Mouse (Mus musculus) heart, adult 2 months (tissue): Measurements from ENCODE around the gene Aars2. TPM values are rescaled to one million over a fixed set of nuclear protein-coding genes. Genes with fewer than 3 reads are reported as not detected.

ENCODE experiments used
- DNase-seq, 2 experiments: peaks; one replicate each; pipeline ENCODE4 v3.0.0; 2021
- H3K27ac ChIP-seq: fragments of 200-600 bp; 2 replicates; pipeline ENCODE4 v1.8.1; 2022
- H3K27me3 ChIP-seq: fragments of 200-500 bp; 2 replicates; pipeline ENCODE4 v1.6.1; 2012; ENCODE audit warnings: mild to moderate bottlenecking, low read length, inconsistent platforms, mixed read lengths; ENCODE audit not compliant: control insufficient read depth, insufficient read depth
- H3K36me3 ChIP-seq: fragments of 200-500 bp; 2 replicates; pipeline ENCODE4 v1.6.1; 2012; ENCODE audit warnings: low read length, inconsistent platforms; ENCODE audit not compliant: control insufficient read depth, insufficient read depth
- H3K4me1 ChIP-seq: fragments of 200-500 bp; 2 replicates; pipeline ENCODE4 v1.6.1; 2011; ENCODE audit warnings: low read length; ENCODE audit not compliant: control insufficient read depth, insufficient read depth
- H3K4me3 ChIP-seq: fragments of 200-600 bp; 2 replicates; pipeline ENCODE4 v1.8.1; 2022
- H3K79me2 ChIP-seq: fragments of 200-500 bp; replicated peaks from 2 replicates; pipeline ENCODE4 v1.6.1; 2012; ENCODE audit warnings: mild to moderate bottlenecking, inconsistent platforms, low read length, moderate library complexity, mixed read lengths; ENCODE audit not compliant: control insufficient read depth, insufficient read depth
- H3K9ac ChIP-seq: fragments of 200-500 bp; 2 replicates; pipeline ENCODE4 v1.6.1; 2012; ENCODE audit warnings: low read depth, mild to moderate bottlenecking, control low read depth, inconsistent platforms, low read length, mixed read lengths
- CTCF ChIP-seq: fragments of 200-600 bp; IDR thresholded peaks from 2 replicates; pipeline ENCODE4 v1.8.1; 2022; ENCODE audit warnings: antibody characterized with exemption, mild to moderate bottlenecking, moderate library complexity
- EP300 ChIP-seq: fragments of 200-500 bp; IDR thresholded peaks from 2 replicates; pipeline ENCODE4 v1.6.1; 2011; ENCODE audit warnings: low read depth, low read length, control low read depth; ENCODE audit not compliant: insufficient read depth
- POLR2A ChIP-seq: fragments of 200-500 bp; IDR thresholded peaks from 2 replicates; pipeline ENCODE4 v1.6.1; 2011; ENCODE audit warnings: mild to moderate bottlenecking, low read depth, low read length, control low read depth; ENCODE audit not compliant: insufficient read depth
- WGBS: fragments of 180-500 bp; shearing (Covaris S2); methylation state at CpG from one replicate; pipeline ENCODE4 v1.1.7; 2018; 5-methylcytosine and 5-hydroxymethylcytosine counted together
- intact Hi-C: fragments of 180-260 bp; cut with DNase I; formaldehyde crosslinking; loops from one replicate; pipeline ENCODE4 v1.15.1; 2025
- polyA plus RNA-seq: library from polyadenylated mRNA; depleted of rRNA; stranded (reverse); fragments of >200 nt; gene quantifications from 2 replicates; pipeline ENCODE4 v1.2.3, GENCODE M21; 2012
- total RNA-seq, 2 experiments: library from RNA; stranded (reverse); gene quantifications; 2 replicates each; pipeline ENCODE4 v1.2.3; 2021

Aars2 gene
- total and polyA plus RNA-seq, 3 experiments = 17.2 to 18.4 (median 17.6) TPM

- H3K4me3 ChIP-seq = no peak overlapping the region
- peak; percentile 96 for TF ChIP-seq CTCF
- no peak for TF ChIP-seq EP300
- 45% methylated on average over 8 of the region's 8 CpGs for WGBS
- no peak overlapping the region for H3K27ac ChIP-seq
- no peaks in the 10 kb centered on the region for H3K27me3 ChIP-seq
- no peaks in the 10 kb centered on the region for H3K79me2 ChIP-seq
- peak; percentile 62 to 84 for DNase-seq
- H3K9ac ChIP-seq = no peak overlapping the region
- H3K36me3 ChIP-seq = no peaks in the 10 kb centered on the region
- H3K4me1 ChIP-seq = no peaks in the 10 kb centered on the region
- intact Hi-C loops = loop anchor here (1.0 to 2.0 kb wide), 2 partner anchors 36 to 126 kb away; no protein-coding TSS in a partner anchor
These were observed 9.8 kb downstream of the Aars2 start for GRCm38 (mm10) chr17:45516488-45516887.

DNA sequence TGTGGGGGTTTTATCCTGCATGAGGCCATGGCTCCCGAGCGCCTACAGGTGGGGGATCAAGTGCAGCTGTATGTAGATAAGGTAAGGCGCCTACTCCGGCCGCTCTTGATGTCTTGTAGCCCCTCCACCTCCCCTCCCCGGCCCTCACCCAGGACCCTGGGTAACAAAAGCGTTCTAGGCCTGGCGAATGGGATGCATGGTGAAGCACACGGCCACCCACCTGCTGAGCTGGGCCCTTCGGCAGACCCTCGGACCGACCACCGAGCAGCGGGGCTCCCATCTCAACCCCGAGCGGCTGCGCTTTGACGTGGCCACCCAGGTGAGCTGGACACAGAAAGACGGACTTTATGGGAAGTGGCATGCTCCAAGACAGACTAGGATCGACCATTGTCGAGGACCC lies 10.5 kb downstream of the Aars2 start:
- Histone ChIP-seq H3K9ac (no peak overlapping the region), H3K36me3 (no peaks in the 10 kb centered on the region), H3K27me3 (no peaks in the 10 kb centered on the region), H3K27ac (no peak overlapping the region), H3K4me3 (no peak overlapping the region), H3K4me1 (no peaks in the 10 kb centered on the region), H3K79me2 (no peaks in the 10 kb centered on the region)
- intact Hi-C loops = loop anchor here (2.0 kb wide), 1 partner anchor 126 kb away; no protein-coding TSS in a partner anchor
- 93% methylated on average over 21 of the region's 21 CpGs for WGBS
- no peak for TF ChIP-seq POLR2A
- no peak for TF ChIP-seq CTCF
- no peak for DNase-seq

- Histone ChIP-seq H3K79me2 (no peaks in the 10 kb centered on the region), H3K9ac (no peak overlapping the region), H3K4me3 (no peak overlapping the region), H3K27ac (no peak overlapping the region), H3K4me1 (no peaks in the 10 kb centered on the region), H3K36me3 (no peaks in the 10 kb centered on the region), H3K27me3 (no peaks in the 10 kb centered on the region)
- TF ChIP-seq EP300 = no peak
- no peak for TF ChIP-seq POLR2A
- no peak for TF ChIP-seq CTCF
- no peak for DNase-seq
- 90% methylated on average over 28 of the region's 28 CpGs for WGBS
- intact Hi-C loops = loop anchor here (2.0 kb wide), 1 partner anchor 125 kb away; no protein-coding TSS in a partner anchor
These were observed 11.0 kb downstream of the Aars2 start for GRCm38 (mm10) chr17:45517549-45518215.

DNA sequence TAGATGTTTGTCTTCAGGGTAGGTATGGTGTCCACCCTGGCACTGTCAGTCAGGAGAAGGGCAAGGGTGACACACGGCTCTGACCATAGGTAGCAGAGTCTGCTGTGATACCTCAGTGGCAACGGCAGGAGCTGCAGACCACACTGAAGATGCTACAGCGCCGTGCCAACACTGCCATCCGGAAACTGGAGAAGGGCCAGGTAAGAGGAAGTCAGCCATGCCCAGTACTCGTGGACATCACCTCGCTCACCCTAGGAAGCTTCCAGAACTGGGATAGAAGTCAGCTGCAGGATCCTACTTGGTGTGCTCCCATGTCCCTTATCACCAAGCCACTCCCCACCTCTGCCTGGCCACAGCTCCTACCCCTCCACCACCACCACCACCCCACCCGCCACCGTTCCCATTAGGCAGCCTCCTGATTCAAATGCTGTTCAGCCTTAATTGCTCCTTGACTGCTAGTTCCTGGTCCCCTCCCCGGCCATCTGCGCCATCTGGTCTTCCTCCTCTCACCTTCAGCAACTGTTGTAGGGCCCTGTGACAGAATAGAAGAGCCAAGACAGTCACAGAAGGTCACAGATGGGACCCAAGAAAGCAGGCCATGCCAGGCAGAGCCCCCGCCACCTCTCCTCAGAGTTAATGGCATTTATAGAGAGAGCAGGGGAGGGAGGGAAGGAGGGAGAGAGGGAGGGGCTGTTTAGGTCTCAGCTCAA lies 12.3 kb downstream of the Aars2 start:
- no peak overlapping the region for H3K9ac ChIP-seq
- no peaks in the 10 kb centered on the region for H3K27me3 ChIP-seq
- WGBS = 90% methylated on average over 12 of the region's 12 CpGs
- intact Hi-C loops = no loop called here
- no peak overlapping the region for H3K27ac ChIP-seq
- H3K4me1 ChIP-seq = no peaks in the 10 kb centered on the region
- no peaks in the 10 kb centered on the region for H3K79me2 ChIP-seq
- H3K4me3 ChIP-seq = no peak overlapping the region
- TF ChIP-seq POLR2A (no peak), EP300 (no peak), CTCF (no peak)
- no peak for DNase-seq
- H3K36me3 ChIP-seq = no peaks in the 10 kb centered on the region

DNA sequence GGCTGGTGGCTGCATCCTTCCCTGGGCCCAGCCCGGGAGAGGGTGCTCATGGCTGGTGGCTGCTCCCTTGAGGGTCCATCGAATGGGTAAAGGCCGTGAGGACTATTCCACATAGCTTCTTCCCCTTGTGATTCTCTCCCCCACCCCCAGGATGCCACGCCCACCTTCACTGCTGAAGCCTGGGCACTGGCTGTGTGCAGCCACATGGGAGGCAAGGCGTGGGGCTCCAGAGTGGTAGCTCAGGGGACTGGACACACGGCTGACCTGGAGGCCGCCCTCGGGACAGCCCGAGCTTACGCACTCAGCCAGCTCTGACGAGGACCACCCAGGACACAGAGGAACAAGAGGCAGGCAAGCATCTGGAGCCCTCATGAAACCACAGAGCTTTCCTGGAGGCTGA lies 13.5 kb downstream of the Aars2 start:
- Histone ChIP-seq H3K9ac (no peak overlapping the region), H3K79me2 (no peaks in the 10 kb centered on the region), H3K27ac (no peak overlapping the region), H3K36me3 (no peaks in the 10 kb centered on the region), H3K4me3 (no peak overlapping the region), H3K27me3 (no peaks in the 10 kb centered on the region), H3K4me1 (no peaks in the 10 kb centered on the region)
- intact Hi-C loops = no loop called here
- 87% methylated on average over 11 of the region's 11 CpGs for WGBS
- DNase-seq = no peak
- TF ChIP-seq EP300 (no peak), CTCF (no peak), POLR2A (no peak)

GRCm38 (mm10) chr17:45523263-45523662 lies 16.6 kb downstream of the Aars2 start, which contains the start of gene Tcte1:
TSS of gene Tcte1 (plus strand) at chr17:45523434.
- no peaks in the 10 kb centered on the region for H3K79me2 ChIP-seq
- 2% methylated on average over 21 of the region's 21 CpGs for WGBS
- no peaks in the 10 kb centered on the region for H3K36me3 ChIP-seq
- intact Hi-C loops = no loop called here
- no peak for DNase-seq
- H3K27ac ChIP-seq = no peak within 1 kb of the TSS
- H3K27me3 ChIP-seq = no peaks in the 10 kb centered on the region
- H3K4me3 ChIP-seq = no peak within 1 kb of the TSS
- H3K4me1 ChIP-seq = no peaks in the 10 kb centered on the region
- H3K9ac ChIP-seq = no peak within 1 kb of the TSS
- TF ChIP-seq POLR2A = no peak
- no peak for TF ChIP-seq EP300
- no peak for TF ChIP-seq CTCF
